Mouse (Mus musculus): Measurements from ENCODE around the gene Gm19684. TPM values are rescaled to one million over a fixed set of nuclear protein-coding genes. Genes with fewer than 3 reads are reported as not detected.
"Not testable (repeated sequence)": the region's sequence is repeated elsewhere in the genome, so short reads cannot be mapped to it uniquely, and the experiment has no call there.

Gm19684 gene
- not detected for total RNA-seq (2021)

- DNase-seq, result peak; percentile 33
Observed at GRCm38 (mm10) chr17:36121352-36122020, at the start of gene Gm19684. Gene Gm19684, plus strand, starts transcription at chr17:36121678.

GRCm38 (mm10) chr17:36081901-36082300 is 39.6 kb upstream of the Gm19684 start:
- DNase-seq, result not testable (repeated sequence)

- not testable (repeated sequence) for DNase-seq
Observed at GRCm38 (mm10) chr17:36082519-36083232, 38.8 kb upstream of the Gm19684 start.

GRCm38 (mm10) chr17:36083266-36083869 is 38.1 kb upstream of the Gm19684 start:
- DNase-seq, result no peak

- DNase-seq, result no peak
Observed at GRCm38 (mm10) chr17:36083870-36084451, 37.5 kb upstream of the Gm19684 start.

GRCm38 (mm10) chr17:36085976-36086375 is 35.5 kb upstream of the Gm19684 start:
- not testable (repeated sequence) for DNase-seq

GRCm38 (mm10) chr17:36091933-36092332 is 29.5 kb upstream of the Gm19684 start:
- DNase-seq, result not testable (repeated sequence)

GRCm38 (mm10) chr17:36092520-36092919 is 29.0 kb upstream of the Gm19684 start:
- DNase-seq, result not testable (repeated sequence)

- no peak for DNase-seq
Observed at GRCm38 (mm10) chr17:36093936-36094335, 27.5 kb upstream of the Gm19684 start.

- not testable (repeated sequence) for DNase-seq
Observed at GRCm38 (mm10) chr17:36099603-36100002, 21.9 kb upstream of the Gm19684 start.

- not testable (repeated sequence) for DNase-seq
Observed at GRCm38 (mm10) chr17:36102091-36102490, 19.4 kb upstream of the Gm19684 start.

GRCm38 (mm10) chr17:36110129-36110528 is 11.3 kb upstream of the Gm19684 start:
- DNase-seq, result not testable (repeated sequence)

- DNase-seq, result not testable (repeated sequence)
Observed at GRCm38 (mm10) chr17:36110641-36111509, 10.6 kb upstream of the Gm19684 start.

GRCm38 (mm10) chr17:36111510-36111868 is 10.0 kb upstream of the Gm19684 start:
- peak; percentile 12 for DNase-seq

- peak; percentile 34 for DNase-seq
Observed at GRCm38 (mm10) chr17:36113979-36114593, 7.4 kb upstream of the Gm19684 start.

GRCm38 (mm10) chr17:36116545-36116944 is 4.9 kb upstream of the Gm19684 start:
- DNase-seq, result not testable (repeated sequence)

GRCm38 (mm10) chr17:36120839-36121238 is 639 bp upstream of the Gm19684 start:
- not testable (repeated sequence) for DNase-seq

- not testable (repeated sequence) for DNase-seq
Observed at GRCm38 (mm10) chr17:36124111-36124510, 2.6 kb downstream of the Gm19684 start.

GRCm38 (mm10) chr17:36128525-36128924 is 7.0 kb downstream of the Gm19684 start:
- not testable (repeated sequence) for DNase-seq

- DNase-seq, result not testable (repeated sequence)
Observed at GRCm38 (mm10) chr17:36128968-36129817, 7.7 kb downstream of the Gm19684 start, which contains the start of gene Gm7030. Gene Gm7030, minus strand, starts transcription at chr17:36129425.
